Mouse (Mus musculus) G1E (cell line): ENCODE measurements around the gene B4galt5. TPM values are rescaled to one million over a fixed set of nuclear protein-coding genes. Genes with fewer than 3 reads are reported as not detected.

ENCODE experiments used
- ATAC-seq: 2 replicates; pipeline ENCODE4 v1.8.0; 2016; ENCODE audit warnings: mild to moderate bottlenecking; ENCODE audit not compliant: insufficient number of reproducible peaks, poor library complexity, low FRiP score, severe bottlenecking; ENCODE audit errors: extremely low read depth
- DNase-seq: peaks from one replicate; pipeline ENCODE4 v3.0.0; 2012; ENCODE audit warnings: low spot score
- H3K27me3 ChIP-seq: 2 replicates; pipeline ENCODE4 v1.6.1; 2012; ENCODE audit warnings: mild to moderate bottlenecking, low read length, inconsistent platforms; ENCODE audit not compliant: insufficient read depth
- H3K36me3 ChIP-seq: replicated peaks from 2 replicates; pipeline ENCODE3; 2012; ENCODE audit warnings: mild to moderate bottlenecking, inconsistent platforms
- H3K4me1 ChIP-seq: 2 replicates; pipeline ENCODE4 v1.6.1; 2012; ENCODE audit warnings: low read depth, low read length, inconsistent platforms, mixed read lengths; ENCODE audit not compliant: insufficient read depth
- H3K4me3 ChIP-seq: 2 replicates; pipeline ENCODE4 v1.5.1; 2012; ENCODE audit warnings: low read depth, mild to moderate bottlenecking, inconsistent platforms, low read length, moderate library complexity, mixed read lengths
- H3K9me3 ChIP-seq: replicated peaks from 2 replicates; pipeline ENCODE4 v1.6.1; 2012; ENCODE audit warnings: inconsistent platforms
- CTCF ChIP-seq: IDR thresholded peaks from 2 replicates; pipeline ENCODE4 v1.5.1; 2012; ENCODE audit warnings: low read depth, low read length, inconsistent platforms, mixed read lengths
- GATA1 ChIP-seq: IDR thresholded peaks from 2 replicates; pipeline ENCODE4 v1.6.1; 2012; ENCODE audit warnings: borderline replicate concordance, low read length, inconsistent platforms, mixed read lengths
- GATA2 ChIP-seq: IDR thresholded peaks from 2 replicates; pipeline ENCODE4 v1.6.1; 2012; ENCODE audit warnings: low read depth, low read length, inconsistent platforms, borderline replicate concordance
- POLR2AphosphoS5 ChIP-seq: IDR thresholded peaks from 2 replicates; pipeline ENCODE4 v1.6.1; 2012; ENCODE audit warnings: low read depth, low read length, inconsistent platforms; ENCODE audit not compliant: insufficient replicate concordance
- TAL1 ChIP-seq: conservative IDR thresholded peaks from 2 replicates; pipeline ENCODE4 v1.6.1; 2012; ENCODE audit warnings: low read depth, low read length, inconsistent platforms, mixed read lengths
- polyA plus RNA-seq: library from polyadenylated mRNA; stranded (reverse); fragments of >175 nt; gene quantifications from 2 replicates; pipeline ENCODE4 v1.2.3, GENCODE M21; 2012
- total RNA-seq, 2 experiments: library from RNA; stranded (forward) in 1 of 2; stranded (reverse) in 1 of 2; fragments of 200-1000 nt in 1 of 2; fragments of >200 nt in 1 of 2; fragmentation: Nextera tagmentation in 1 of 2; gene quantifications; 2 replicates each; pipeline ENCODE4 v1.2.3; 2014 to 2017

B4galt5 gene
- total and polyA plus RNA-seq, 3 experiments: 0.23 to 0.61 (median 0.44) TPM

- no peak for ATAC-seq
- Histone ChIP-seq H3K4me1 (no peaks in the 10 kb centered on the region), H3K4me3 (no peak overlapping the region), H3K36me3 (no peaks in the 10 kb centered on the region), H3K27me3 (peaks cover 7% of the 10 kb centered on the region; the same call in 1 of the 2 replicates), H3K9me3 (no peaks in the 10 kb centered on the region)
- no peak for TF ChIP-seq GATA2
- no peak for TF ChIP-seq CTCF
- no peak for TF ChIP-seq GATA1
- TF ChIP-seq POLR2AphosphoS5: no peak
- no peak for TF ChIP-seq TAL1
- DNase-seq: no peak
Measured at GRCm38 (mm10) chr2:167382389-167382788, 33.4 kb upstream of the B4galt5 start.

GRCm38 (mm10) chr2:167381596-167381995 lies 32.6 kb upstream of the B4galt5 start:
- TF ChIP-seq GATA2 (no peak), CTCF (no peak), POLR2AphosphoS5 (no peak), GATA1 (no peak), TAL1 (no peak)
- ATAC-seq (no peak), DNase-seq (no peak)
- no peaks in the 10 kb centered on the region for H3K4me1 ChIP-seq
- no peak overlapping the region for H3K4me3 ChIP-seq
- no peaks in the 10 kb centered on the region for H3K9me3 ChIP-seq
- H3K27me3 ChIP-seq: peaks cover 3% of the 10 kb centered on the region; the same call in 1 of the 2 replicates
- H3K36me3 ChIP-seq: no peaks in the 10 kb centered on the region

- no peaks in the 10 kb centered on the region for H3K9me3 ChIP-seq
- DNase-seq (no peak), ATAC-seq (no peak)
- peaks cover 2% of the 10 kb centered on the region; the same call in 1 of the 2 replicates for H3K4me1 ChIP-seq
- H3K27me3 ChIP-seq: peaks cover 3% of the 10 kb centered on the region; the same call in 1 of the 2 replicates
- no peaks in the 10 kb centered on the region for H3K36me3 ChIP-seq
- no peak overlapping the region for H3K4me3 ChIP-seq
- no peak for TF ChIP-seq GATA1
- TF ChIP-seq GATA2: no peak
- TF ChIP-seq CTCF: no peak
- TF ChIP-seq POLR2AphosphoS5: no peak
- no peak for TF ChIP-seq TAL1
Measured at GRCm38 (mm10) chr2:167380615-167381285, 31.8 kb upstream of the B4galt5 start.

- Histone ChIP-seq H3K36me3 (no peaks in the 10 kb centered on the region), H3K4me1 (peaks cover 7% of the 10 kb centered on the region), H3K9me3 (no peaks in the 10 kb centered on the region), H3K4me3 (no peak overlapping the region), H3K27me3 (peaks cover 3% of the 10 kb centered on the region; the same call in 1 of the 2 replicates)
- TF ChIP-seq GATA2: no peak
- no peak for TF ChIP-seq CTCF
- TF ChIP-seq GATA1: no peak
- TF ChIP-seq POLR2AphosphoS5: no peak
- no peak for TF ChIP-seq TAL1
- ATAC-seq: no peak
- DNase-seq: no peak
Measured at GRCm38 (mm10) chr2:167378972-167379371, 30.0 kb upstream of the B4galt5 start.

- TF ChIP-seq GATA2 (no peak), GATA1 (no peak), CTCF (no peak), POLR2AphosphoS5 (no peak)
- Histone ChIP-seq H3K4me1 (peaks cover 7% of the 10 kb centered on the region), H3K9me3 (no peaks in the 10 kb centered on the region), H3K4me3 (no peak overlapping the region), H3K36me3 (no peaks in the 10 kb centered on the region), H3K27me3 (peaks cover 3% of the 10 kb centered on the region; the same call in 1 of the 2 replicates)
- DNase-seq: no peak
- no peak for ATAC-seq
Measured at GRCm38 (mm10) chr2:167377697-167378096, 28.7 kb upstream of the B4galt5 start.

- Histone ChIP-seq H3K9me3 (no peaks in the 10 kb centered on the region), H3K4me1 (peaks cover 7% of the 10 kb centered on the region), H3K27me3 (peaks cover 3% of the 10 kb centered on the region; the same call in 1 of the 2 replicates), H3K36me3 (no peaks in the 10 kb centered on the region), H3K4me3 (no peak overlapping the region)
- DNase-seq (no peak), ATAC-seq (no peak)
- TF ChIP-seq CTCF (no peak), GATA2 (no peak), TAL1 (no peak), POLR2AphosphoS5 (no peak), GATA1 (no peak)
Measured at GRCm38 (mm10) chr2:167376160-167376564, 27.2 kb upstream of the B4galt5 start.
